Comparison of ENCODE assay signal across 8 mouse cellular contexts in genomic region chr16:11202571-11203554, GRCm38 (mm10). TPM values are rescaled to one million over a fixed set of nuclear protein-coding genes. Genes with fewer than 3 reads are reported as not detected.
DNase-seq lines count a peak whose midpoint lies in the region; ATAC-seq and TF ChIP-seq lines count a peak whose summit lies in the region.

Gene Rsl1d1, minus strand, starts transcription at chr16:11203331.

- peak; percentile 97 for ATAC-seq in erythroblast, adult 5-6 weeks (replicated peaks; ENCODE audit: low FRiP score, poor library complexity, severe bottlenecking)
- ATAC-seq in heart, embryonic 11.5 days (replicated peaks; ENCODE audit: insufficient number of reproducible peaks, low FRiP score, low TSS enrichment), result peak; percentile 95
- peak; percentile 98 for ATAC-seq in kidney, embryonic 16.5 days (ENCODE audit: low FRiP score, low TSS enrichment)

- peak within 1 kb of the TSS; percentile 87 for H3K9ac ChIP-seq in heart, embryonic 11.5 days (ENCODE audit: low read depth, low read length)
- peak within 1 kb of the TSS; percentile 92 for H3K9ac ChIP-seq in kidney, embryonic 16.5 days (replicated peaks; ENCODE audit: low read length)
- H3K9ac ChIP-seq in liver, adult 2 months (ENCODE audit: low read depth, low read length), result peak within 1 kb of the TSS; percentile 82

- H3K4me1 ChIP-seq in heart, embryonic 11.5 days (ENCODE audit: control insufficient read depth, insufficient read depth, low read length), result peaks cover 11% of the 10 kb centered on the region; the same call in 1 of the 2 replicates
- peaks cover 20% of the 10 kb centered on the region for H3K4me1 ChIP-seq in kidney, embryonic 16.5 days (ENCODE audit: insufficient read depth, low read length)
- H3K4me1 ChIP-seq in liver, adult 2 months (ENCODE audit: control insufficient read depth, insufficient read depth, low read length), result peaks cover 4% of the 10 kb centered on the region

- H3K27ac ChIP-seq in heart, embryonic 11.5 days (ENCODE audit: low read depth, low read length), result peak within 1 kb of the TSS; percentile 86
- peak within 1 kb of the TSS; percentile 83 for H3K27ac ChIP-seq in kidney, embryonic 16.5 days (ENCODE audit: low read length)
- H3K27ac ChIP-seq in liver, adult 2 months (replicated peaks; ENCODE audit: insufficient read depth, low read depth, low read length), result peak within 1 kb of the TSS; percentile 74

- H3ac ChIP-seq in myocyte (ENCODE audit: control insufficient read depth, insufficient read length), result peak within 1 kb of the TSS; percentile 74

- no peak for TF ChIP-seq CTCF in liver, adult 2 months (IDR thresholded peaks at IDR 0.05; ENCODE audit: low read depth, low read length)

- DNase-seq in B cell, adult 2 months, result peak; percentile 94 to 95
- peak; percentile 98 for DNase-seq in brain, adult 2 months (ENCODE audit: low read depth, low spot score)
- peak; percentile 86 for DNase-seq in liver, adult 2 months (ENCODE audit: extremely low read depth, low read depth, low spot score)
- peak; percentile 97 for DNase-seq in splenic B cell, adult 2 months (ENCODE audit: low read depth, low spot score)

- H3K36me3 ChIP-seq in heart, embryonic 11.5 days (ENCODE audit: control insufficient read depth, insufficient read depth, low read length), result peaks cover 17% of the 10 kb centered on the region
- peaks cover 35% of the 10 kb centered on the region for H3K36me3 ChIP-seq in kidney, embryonic 16.5 days (ENCODE audit: insufficient read depth, low read length)
- H3K36me3 ChIP-seq in liver, adult 2 months (ENCODE audit: control insufficient read depth, insufficient read depth, low read length), result peaks cover 24% of the 10 kb centered on the region
- peaks cover 35% of the 10 kb centered on the region for H3K36me3 ChIP-seq in myocyte (ENCODE audit: control insufficient read depth, insufficient read depth)
- H3K36me3 ChIP-seq in splenic B cell, adult 2 months (ENCODE audit: control insufficient read depth, insufficient read depth, low read length, poor library complexity, severe bottlenecking), result peaks cover 11% of the 10 kb centered on the region

- H3K9me3 ChIP-seq in heart, embryonic 11.5 days (replicated peaks; ENCODE audit: control insufficient read depth, low read length), result no peaks in the 10 kb centered on the region
- no peaks in the 10 kb centered on the region for H3K9me3 ChIP-seq in kidney, embryonic 16.5 days (ENCODE audit: low read length)

- H3K4me2 ChIP-seq in heart, embryonic 11.5 days, result peak within 1 kb of the TSS; percentile 88
- H3K4me2 ChIP-seq in kidney, embryonic 16.5 days (replicated peaks; ENCODE audit: low read depth, low read length), result peak within 1 kb of the TSS; percentile 92
- peak within 1 kb of the TSS; percentile 87 for H3K4me2 ChIP-seq in myocyte (ENCODE audit: low read depth)

- H3K79me2 ChIP-seq in liver, adult 2 months (ENCODE audit: control insufficient read depth, insufficient read depth, low read length), result no peaks in the 10 kb centered on the region
- H3K79me2 ChIP-seq in myocyte (ENCODE audit: control insufficient read depth, insufficient read depth), result peaks cover 66% of the 10 kb centered on the region

- no peaks in the 10 kb centered on the region for H3K27me3 ChIP-seq in heart, embryonic 11.5 days (ENCODE audit: control insufficient read depth, insufficient read depth, low read length)
- H3K27me3 ChIP-seq in kidney, embryonic 16.5 days (ENCODE audit: insufficient read depth, low read length), result no peaks in the 10 kb centered on the region
- no peaks in the 10 kb centered on the region for H3K27me3 ChIP-seq in liver, adult 2 months (ENCODE audit: control insufficient read depth, insufficient read depth, low read length)
- H3K27me3 ChIP-seq in myocyte (ENCODE audit: control insufficient read depth, insufficient read depth, insufficient read length), result no peaks in the 10 kb centered on the region
- H3K27me3 ChIP-seq in splenic B cell, adult 2 months (ENCODE audit: control insufficient read depth, insufficient read depth, low read length, poor library complexity, severe bottlenecking), result no peaks in the 10 kb centered on the region

- peak; percentile 59 for TF ChIP-seq POLR2A in liver, adult 2 months (IDR thresholded peaks at IDR 0.05; ENCODE audit: extremely low read depth, insufficient read depth, low read length)
- TF ChIP-seq POLR2A in myocyte (IDR thresholded peaks at IDR 0.05; ENCODE audit: insufficient read length, low read depth), result peak; percentile 79

- H3K4me3 ChIP-seq in heart, embryonic 11.5 days (ENCODE audit: low read depth, low read length), result peak within 1 kb of the TSS; percentile 85
- peak within 1 kb of the TSS; percentile 91 for H3K4me3 ChIP-seq in kidney, embryonic 16.5 days (ENCODE audit: low read length)
- peak within 1 kb of the TSS; percentile 78 for H3K4me3 ChIP-seq in liver, adult 2 months (ENCODE audit: insufficient read depth, low read depth, low read length)
- H3K4me3 ChIP-seq in myocyte, result peak within 1 kb of the TSS; percentile 99

- under 1% methylated on average over 68 of the region's 68 CpGs for WGBS in heart, embryonic 11.5 days (ENCODE audit: insufficient replicate concordance)
- WGBS in kidney, embryonic 16.5 days, result under 1% methylated on average over 68 of the region's 68 CpGs
- WGBS in liver, adult 2 months, result under 1% methylated on average over 68 of the region's 68 CpGs

TF ChIP-seq in myocyte, 11 proteins besides CTCF, POLR2A, EP300 and RAD21:
- peak; percentile 72 for TF ChIP-seq POLR2AphosphoS2 (IDR thresholded peaks at IDR 0.05; ENCODE audit: insufficient read length, low read depth)
- no peak for TF ChIP-seq TCF12 (IDR thresholded peaks at IDR 0.05; ENCODE audit: insufficient read depth, poor library complexity, severe bottlenecking)
- TF ChIP-seq USF1 (IDR thresholded peaks at IDR 0.05; ENCODE audit: low read depth), result no peak
- no peak for TF ChIP-seq MYOG (IDR thresholded peaks at IDR 0.05; ENCODE audit: control insufficient read depth in 1 of 3, insufficient read depth in 1 of 3, insufficient read length in 2 of 3, low read depth in 2 of 3)
- peak; percentile 89 for TF ChIP-seq E2F4 (IDR thresholded peaks at IDR 0.05; ENCODE audit: insufficient read depth)
- TF ChIP-seq MAX (IDR thresholded peaks at IDR 0.05; ENCODE audit: low read depth), result peak; percentile 27
- no peak for TF ChIP-seq REST (IDR thresholded peaks at IDR 0.05; ENCODE audit: insufficient read depth, insufficient read length)
- TF ChIP-seq CEBPB (IDR thresholded peaks at IDR 0.05; ENCODE audit: insufficient read depth, poor library complexity, severe bottlenecking), result no peak
- TF ChIP-seq TCF3 (IDR thresholded peaks at IDR 0.05; ENCODE audit: insufficient read length, low read depth), result no peak
TF ChIP-seq in myocyte: peak in this region for 3.

RNA-seq across cellular contexts. Expression of gene Rsl1d1, which starts in this region (rescaled TPM):
- total RNA-seq in erythroblast, adult 5-6 weeks (2015; ENCODE audit: low replicate concordance), result 35.7 and 61.7 TPM in 2 replicates
- 34.6 and 41.4 TPM in 2 replicates for total RNA-seq in erythroblast, adult 5-6 weeks (2017; ENCODE audit: low replicate concordance)
- 161 and 167 TPM in 2 replicates for polyA plus RNA-seq in heart, embryonic 11.5 days (2014; fragmentation: Nextera tagmentation; extraction: Ambion mirVana)
- polyA plus RNA-seq in kidney, embryonic 16.5 days (2015; fragmentation: Nextera tagmentation; extraction: Ambion mirVana), result 179 and 182 TPM in 2 replicates
- 25.0 and 28.7 TPM in 2 replicates for total RNA-seq in liver, adult 2 months (2014; rRNA removed)
- 4.2 and 4.5 TPM in 2 replicates for polyA plus RNA-seq in liver, adult 2 months (2012; rRNA removed)
- polyA plus RNA-seq in myocyte (2012; fragmentation: generic; extraction: Trizol), result 42.9 TPM

Comparison
In these comparisons a context has a peak if more than half of its experiments do, and no peak if none do; other contexts are left out.
1. Peak in every context shown above with its lines: DNase-seq, ATAC-seq, H3K4me3 ChIP-seq and H3K27ac ChIP-seq.